Mouse (Mus musculus): ENCODE data around the gene Cep135.

Gene Cep135

GRCm38 (mm10) chr5:76645091-76645868 is 56.8 kb downstream of the Cep135 start:
- DNase-seq (ENCODE audit: low spot score) = no peak

GRCm38 (mm10) chr5:76649897-76650296 is 61.4 kb downstream of the Cep135 start:
- DNase-seq (ENCODE audit: low spot score) = no peak

- no peak for DNase-seq (ENCODE audit: low spot score)
These were observed 62.7 kb downstream of the Cep135 start for GRCm38 (mm10) chr5:76651151-76651725.

GRCm38 (mm10) chr5:76656212-76656611 is 67.7 kb downstream of the Cep135 start, which contains the start of gene C530008M17Rik:
Gene C530008M17Rik (plus strand): TSS chr5:76656512.
- DNase-seq (ENCODE audit: low spot score) = no peak

- DNase-seq (ENCODE audit: low spot score) = peak; percentile 25
These were observed 69.0 kb downstream of the Cep135 start for GRCm38 (mm10) chr5:76657245-76658083.

GRCm38 (mm10) chr5:76658084-76658934 is 69.8 kb downstream of the Cep135 start:
- no peak for DNase-seq (ENCODE audit: low spot score)

- no peak for DNase-seq (ENCODE audit: low spot score)
These were observed 71.6 kb downstream of the Cep135 start for GRCm38 (mm10) chr5:76659958-76660635.

- no peak for DNase-seq (ENCODE audit: low spot score)
These were observed 72.8 kb downstream of the Cep135 start for GRCm38 (mm10) chr5:76661310-76661709.

- no peak for DNase-seq (ENCODE audit: low spot score)
These were observed 76.4 kb downstream of the Cep135 start for GRCm38 (mm10) chr5:76664936-76665335.

- DNase-seq (ENCODE audit: low spot score) = no peak
These were observed 76.9 kb downstream of the Cep135 start for GRCm38 (mm10) chr5:76665421-76665820.

GRCm38 (mm10) chr5:76666026-76666756 is 77.7 kb downstream of the Cep135 start:
- DNase-seq (ENCODE audit: low spot score) = no peak

GRCm38 (mm10) chr5:76668118-76668517 is 79.6 kb downstream of the Cep135 start:
- no peak for DNase-seq (ENCODE audit: low spot score)

- DNase-seq (ENCODE audit: low spot score) = no peak
These were observed 80.0 kb downstream of the Cep135 start for GRCm38 (mm10) chr5:76668547-76668946.

GRCm38 (mm10) chr5:76670183-76670582 is 81.7 kb downstream of the Cep135 start:
- DNase-seq (ENCODE audit: low spot score) = no peak

GRCm38 (mm10) chr5:76674022-76674653 is 85.6 kb downstream of the Cep135 start:
- DNase-seq (ENCODE audit: low spot score) = no peak

- DNase-seq (ENCODE audit: low spot score) = no peak
These were observed 86.9 kb downstream of the Cep135 start for GRCm38 (mm10) chr5:76675369-76675768.

GRCm38 (mm10) chr5:76680959-76681358 is 92.5 kb downstream of the Cep135 start:
- DNase-seq (ENCODE audit: low spot score) = no peak

- DNase-seq (ENCODE audit: low spot score) = no peak
These were observed 93.6 kb downstream of the Cep135 start for GRCm38 (mm10) chr5:76681895-76682656.

GRCm38 (mm10) chr5:76683455-76683854 is 95.0 kb downstream of the Cep135 start:
- no peak for DNase-seq (ENCODE audit: low spot score)

Data from left cerebral cortex, adult 11 months (tissue).